ENCODE assay signal across 8 mouse cellular contexts in the genomic region with DNA sequence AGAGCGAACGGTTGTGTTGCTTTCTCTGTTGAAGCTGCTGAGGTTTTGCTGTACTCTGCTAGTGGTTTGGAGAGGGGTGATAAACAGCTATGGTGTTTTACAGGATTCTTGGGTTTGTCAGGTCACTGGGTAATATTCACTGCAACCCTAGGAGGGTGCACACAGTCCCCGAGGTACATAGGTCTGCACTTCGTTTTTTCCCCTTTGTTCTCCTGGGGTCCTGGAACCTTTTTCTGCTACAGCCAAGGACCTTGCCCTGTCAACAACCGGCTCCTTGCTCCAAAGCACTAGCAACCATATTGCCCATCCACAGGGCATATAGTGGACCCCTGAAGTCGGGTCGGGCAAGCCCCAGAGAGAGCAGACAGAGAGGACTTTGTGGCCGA. TPM values are rescaled to one million over a fixed set of nuclear protein-coding genes. Genes with fewer than 3 reads are reported as not detected.
DNase-seq lines count a peak whose midpoint lies in the region; ATAC-seq and TF ChIP-seq lines count a peak whose summit lies in the region.
"Not testable (repeated sequence)": the region's sequence is repeated elsewhere in the genome, so short reads cannot be mapped to it uniquely, and the experiment has no call there.

No protein-coding gene starts in this region.

- peak; percentile 77 for ATAC-seq in G1E (ENCODE audit: extremely low read depth, insufficient number of reproducible peaks, low FRiP score, poor library complexity, severe bottlenecking)
- ATAC-seq in embryonic facial prominence, embryonic 12.5 days (ENCODE audit: insufficient number of reproducible peaks, insufficient read depth, low FRiP score, low TSS enrichment), result peak; percentile 90
- ATAC-seq in granulocyte monocyte progenitor cell, adult 5-6 weeks (replicated peaks; ENCODE audit: poor library complexity, severe bottlenecking), result peak; percentile 52
- peak; percentile 82; the same call in 1 of the 2 replicates for ATAC-seq in intestine, embryonic 14.5 days (replicated peaks; ENCODE audit: low FRiP score, low TSS enrichment, low read depth)
- ATAC-seq in lung, embryonic 15.5 days (ENCODE audit: borderline replicate concordance, extremely low read depth, low FRiP score, low TSS enrichment), result peak; percentile 89
- ATAC-seq in neural tube, embryonic 11.5 days (ENCODE audit: insufficient read depth, low FRiP score, low TSS enrichment), result peak; percentile 85
- peak; percentile 87 for ATAC-seq in stomach, postnatal 0 days (ENCODE audit: low FRiP score, low TSS enrichment)

- H3K36me3 ChIP-seq in G1E (replicated peaks); embryonic facial prominence, embryonic 12.5 days; intestine, embryonic 14.5 days (ENCODE audit: control insufficient read depth, insufficient read depth, low read length); lung, embryonic 15.5 days; neural tube, embryonic 11.5 days (ENCODE audit: control insufficient read depth, insufficient read depth, low read length); stomach, postnatal 0 days (ENCODE audit: control insufficient read depth, insufficient read depth, low read length): not testable (repeated sequence)

- WGBS in embryonic facial prominence, embryonic 12.5 days, result 0% methylated on average over 3 of the region's 8 CpGs
- 3% methylated on average over 3 of the region's 8 CpGs for WGBS in intestine, embryonic 14.5 days
- WGBS in lung, embryonic 15.5 days, result 0% methylated on average over 4 of the region's 8 CpGs
- WGBS in neural tube, embryonic 11.5 days, result 0% methylated on average over 3 of the region's 8 CpGs
- 3% methylated on average over 3 of the region's 8 CpGs for whole genome bisulfite sequencing in stomach, postnatal 0 days

- TF ChIP-seq CTCF in G1E (IDR thresholded peaks at IDR 0.05; ENCODE audit: low read depth, low read length); stomach, postnatal 0 days (IDR thresholded peaks at IDR 0.05; ENCODE audit: low read depth): not testable (repeated sequence)

- not testable (repeated sequence) for DNase-seq in G1E (ENCODE audit: low spot score); intestine, embryonic 14.5 days (ENCODE audit: low spot score); neural tube, embryonic 11.5 days (ENCODE audit: low spot score); stomach, postnatal 0 days (ENCODE audit: low spot score)
- peak; percentile 58 to 72 for DNase-seq in layer of hippocampus, postnatal 10 days (ENCODE audit: low spot score in 2 of 2)

- H3K4me3 ChIP-seq in G1E (ENCODE audit: low read depth, low read length); embryonic facial prominence, embryonic 12.5 days; intestine, embryonic 14.5 days (ENCODE audit: low read depth, low read length); lung, embryonic 15.5 days; neural tube, embryonic 11.5 days (ENCODE audit: low read depth, low read length); stomach, postnatal 0 days (ENCODE audit: low read depth, low read length): not testable (repeated sequence)

- not testable (repeated sequence) for H3K4me2 ChIP-seq in embryonic facial prominence, embryonic 12.5 days (replicated peaks); intestine, embryonic 14.5 days (ENCODE audit: low read length); lung, embryonic 15.5 days; neural tube, embryonic 11.5 days (ENCODE audit: low read depth); stomach, postnatal 0 days (replicated peaks; ENCODE audit: low read depth)

- H3K9ac ChIP-seq in embryonic facial prominence, embryonic 12.5 days; intestine, embryonic 14.5 days (ENCODE audit: low read length); lung, embryonic 15.5 days; neural tube, embryonic 11.5 days (ENCODE audit: low read length); stomach, postnatal 0 days (ENCODE audit: low read length): not testable (repeated sequence)

- not testable (repeated sequence) for H3K27ac ChIP-seq in embryonic facial prominence, embryonic 12.5 days; intestine, embryonic 14.5 days (ENCODE audit: low read depth); lung, embryonic 15.5 days; neural tube, embryonic 11.5 days (ENCODE audit: low read depth, low read length); stomach, postnatal 0 days (replicated peaks)

- not testable (repeated sequence) for H3K4me1 ChIP-seq in G1E (ENCODE audit: insufficient read depth, low read depth, low read length); embryonic facial prominence, embryonic 12.5 days; intestine, embryonic 14.5 days (replicated peaks; ENCODE audit: control insufficient read depth, insufficient read depth, low read length); lung, embryonic 15.5 days; neural tube, embryonic 11.5 days (ENCODE audit: control insufficient read depth, insufficient read depth, low read length); stomach, postnatal 0 days (replicated peaks; ENCODE audit: control insufficient read depth, insufficient read depth)

- not testable (repeated sequence) for TF ChIP-seq EP300 in stomach, postnatal 0 days (optimal IDR thresholded peaks at IDR 0.05)

- not testable (repeated sequence) for H3K9me3 ChIP-seq in G1E (replicated peaks); embryonic facial prominence, embryonic 12.5 days; intestine, embryonic 14.5 days (ENCODE audit: control insufficient read depth, low read length); lung, embryonic 15.5 days; neural tube, embryonic 11.5 days (ENCODE audit: control insufficient read depth, low read length); stomach, postnatal 0 days (ENCODE audit: control insufficient read depth, low read length)

- H3K27me3 ChIP-seq in G1E (ENCODE audit: insufficient read depth, low read length); embryonic facial prominence, embryonic 12.5 days; intestine, embryonic 14.5 days (replicated peaks; ENCODE audit: control insufficient read depth, insufficient read depth, low read length); lung, embryonic 15.5 days; neural tube, embryonic 11.5 days (ENCODE audit: control insufficient read depth, insufficient read depth, low read length); stomach, postnatal 0 days (ENCODE audit: control insufficient read depth, insufficient read depth, low read length): not testable (repeated sequence)

RNA-seq across cellular contexts. Expression of a gene that starts 14.8 kb away (rescaled TPM):
- total RNA-seq in G1E (2014; fragmentation: Nextera tagmentation), result 53.2 and 70.6 TPM in 2 replicates
- 84.9 and 106 TPM in 2 replicates for total RNA-seq in G1E (2017)
- polyA plus RNA-seq in G1E (2012), result 59.6 and 98.9 TPM in 2 replicates
- 67.3 and 67.5 TPM in 2 replicates for polyA plus RNA-seq in embryonic facial prominence, embryonic 12.5 days (2016; fragmentation: Nextera tagmentation; extraction: Ambion mirVana)
- 49.9 and 62.1 TPM in 2 replicates for total RNA-seq in granulocyte monocyte progenitor cell, adult 5-6 weeks (2014; fragmentation: Nextera tagmentation)
- 50.8 and 73.5 TPM in 2 replicates for total RNA-seq in granulocyte monocyte progenitor cell, adult 5-6 weeks (2017)
- 59.2 and 61.5 TPM in 2 replicates for polyA plus RNA-seq in intestine, embryonic 14.5 days (2014; fragmentation: Nextera tagmentation; extraction: Ambion mirVana)
- total RNA-seq in layer of hippocampus, postnatal 10 days (2021), result 10 to 100 TPM; 44.8 to 48.2 TPM
- 54.9 and 57.5 TPM in 2 replicates for polyA plus RNA-seq in lung, embryonic 15.5 days (2015; fragmentation: Nextera tagmentation; extraction: Ambion mirVana)
- 77.0 and 80.1 TPM in 2 replicates for polyA plus RNA-seq in neural tube, embryonic 11.5 days (2014; fragmentation: Nextera tagmentation; extraction: Ambion mirVana)
- 63.9 and 66.0 TPM in 2 replicates for polyA plus RNA-seq in stomach, postnatal 0 days (2015; fragmentation: Nextera tagmentation; extraction: Ambion mirVana)

RNA-seq across cellular contexts. Expression of a gene that starts 54.1 kb away (rescaled TPM):
- total RNA-seq in G1E (2014; fragmentation: Nextera tagmentation) (50.6 and 51.8 TPM in 2 replicates), G1E (2017) (288 and 294 TPM in 2 replicates)
- 20.1 and 24.3 TPM in 2 replicates for polyA plus RNA-seq in G1E (2012)
- 187 and 197 TPM in 2 replicates for polyA plus RNA-seq in embryonic facial prominence, embryonic 12.5 days (2016; fragmentation: Nextera tagmentation; extraction: Ambion mirVana)
- total RNA-seq in granulocyte monocyte progenitor cell, adult 5-6 weeks (2014; fragmentation: Nextera tagmentation), result 203 and 212 TPM in 2 replicates
- total RNA-seq in granulocyte monocyte progenitor cell, adult 5-6 weeks (2017), result 155 and 195 TPM in 2 replicates
- polyA plus RNA-seq in intestine, embryonic 14.5 days (2014; fragmentation: Nextera tagmentation; extraction: Ambion mirVana), result 216 and 224 TPM in 2 replicates
- total RNA-seq in layer of hippocampus, postnatal 10 days (2021), result 10 to 100 TPM; 44.5 to 50.9 TPM
- 192 and 200 TPM in 2 replicates for polyA plus RNA-seq in lung, embryonic 15.5 days (2015; fragmentation: Nextera tagmentation; extraction: Ambion mirVana)
- 188 and 190 TPM in 2 replicates for polyA plus RNA-seq in neural tube, embryonic 11.5 days (2014; fragmentation: Nextera tagmentation; extraction: Ambion mirVana)
- 163 and 168 TPM in 2 replicates for polyA plus RNA-seq in stomach, postnatal 0 days (2015; fragmentation: Nextera tagmentation; extraction: Ambion mirVana)
